ENCODE assay signal across 24 mouse cellular contexts in the genomic region with DNA sequence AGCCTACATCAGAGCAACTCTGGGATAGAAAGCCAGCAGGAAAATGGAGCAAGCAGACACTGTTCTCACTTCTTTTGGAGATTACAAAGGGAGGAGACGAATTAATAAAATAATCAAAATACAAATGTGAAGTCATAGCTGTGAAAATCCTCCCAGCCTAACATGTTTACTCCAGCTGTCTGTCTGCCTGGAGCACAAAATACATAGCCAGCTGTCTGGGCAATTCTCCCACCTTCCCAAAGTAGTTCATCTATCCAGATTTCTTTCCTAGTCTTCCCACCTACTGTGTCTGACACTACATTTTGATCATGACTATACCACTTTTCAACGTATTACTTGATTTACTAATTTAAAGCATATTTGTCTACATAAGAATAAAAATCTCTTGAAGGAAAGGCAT.
DNase-seq lines count a peak whose midpoint lies in the region; ATAC-seq and TF ChIP-seq lines count a peak whose summit lies in the region.
"Had no signal": no experiment of that assay in that cellular context is flagged by ENCODE, and none has a peak within 500 bp of the region (broad histone marks: within the 10 kb centered on the region; RNA-seq: fewer than 3 reads in every experiment).

No protein-coding gene starts in this region.

- H3K4me2 ChIP-seq in hindbrain, embryonic 16.5 days (ENCODE audit: low read length): no peak overlapping the region
- H3K4me2 ChIP-seq in hindbrain, embryonic 12.5 days (replicated peaks): no peak overlapping the region
- H3K4me2 ChIP-seq in midbrain, postnatal 0 days (ENCODE audit: low read depth, low read length, poor library complexity, severe bottlenecking): no peak overlapping the region
- H3K4me2 ChIP-seq: embryonic facial prominence, embryonic 13.5 days; kidney, embryonic 15.5 days; limb, embryonic 15.5 days; liver, embryonic 13.5 days; stomach, embryonic 15.5 days had no signal

- intact Hi-C loops in heart, adult 2 months (cut with DNase I): no loop called here

- no peaks in the 10 kb centered on the region for H3K36me3 ChIP-seq in heart, adult 2 months (ENCODE audit: control insufficient read depth, insufficient read depth, low read length)
- no peaks in the 10 kb centered on the region for H3K36me3 ChIP-seq in hindbrain, embryonic 16.5 days (ENCODE audit: control insufficient read depth, insufficient read depth, low read length)
- no peaks in the 10 kb centered on the region for H3K36me3 ChIP-seq in hindbrain, embryonic 12.5 days
- no peaks in the 10 kb centered on the region for H3K36me3 ChIP-seq in midbrain, postnatal 0 days (ENCODE audit: insufficient read depth, low read length)
- H3K36me3 ChIP-seq in midbrain, embryonic 10.5 days: no peaks in the 10 kb centered on the region
- H3K36me3 ChIP-seq: embryonic facial prominence, embryonic 13.5 days; forebrain, embryonic 10.5 days; hindbrain, embryonic 10.5 days; kidney, embryonic 15.5 days; limb, embryonic 10.5 days; limb, embryonic 15.5 days; liver, embryonic 13.5 days; stomach, embryonic 15.5 days had no signal

- H3K79me2 ChIP-seq in heart, adult 2 months (replicated peaks; ENCODE audit: control insufficient read depth, insufficient read depth, low read length): no peaks in the 10 kb centered on the region

- no peaks in the 10 kb centered on the region for H3K4me1 ChIP-seq in heart, adult 2 months (ENCODE audit: control insufficient read depth, insufficient read depth, low read length)
- no peaks in the 10 kb centered on the region for H3K4me1 ChIP-seq in hindbrain, embryonic 16.5 days (ENCODE audit: control insufficient read depth, insufficient read depth, low read depth, low read length)
- H3K4me1 ChIP-seq in hindbrain, embryonic 12.5 days: no peaks in the 10 kb centered on the region
- H3K4me1 ChIP-seq in midbrain, postnatal 0 days (ENCODE audit: insufficient read depth, low read length): no peaks in the 10 kb centered on the region
- no peaks in the 10 kb centered on the region for H3K4me1 ChIP-seq in midbrain, embryonic 10.5 days
- H3K4me1 ChIP-seq: embryonic facial prominence, embryonic 13.5 days; forebrain, embryonic 10.5 days; hindbrain, embryonic 10.5 days; kidney, embryonic 15.5 days; limb, embryonic 10.5 days; limb, embryonic 15.5 days; liver, embryonic 13.5 days; megakaryocyte, embryonic 14.5 days; stomach, embryonic 15.5 days had no signal

- TF ChIP-seq CTCF in heart, adult 2 months (IDR thresholded peaks at IDR 0.05): no peak
- TF ChIP-seq CTCF in midbrain, postnatal 0 days (IDR thresholded peaks at IDR 0.05): no peak

- H3K27ac ChIP-seq in heart, adult 2 months: no peak overlapping the region
- H3K27ac ChIP-seq in hindbrain, embryonic 16.5 days (ENCODE audit: low read depth, low read length): peak overlapping the region; percentile 31; the same call in 1 of the 2 replicates
- no peak overlapping the region for H3K27ac ChIP-seq in hindbrain, embryonic 12.5 days
- peak overlapping the region; percentile 26; the same call in 1 of the 2 replicates for H3K27ac ChIP-seq in midbrain, postnatal 0 days (ENCODE audit: low read depth, low read length)
- H3K27ac ChIP-seq in midbrain, embryonic 10.5 days (replicated peaks): no peak overlapping the region
- H3K27ac ChIP-seq: embryonic facial prominence, embryonic 13.5 days; forebrain, embryonic 10.5 days; gastrocnemius, adult 2 months; hindbrain, embryonic 10.5 days; kidney, embryonic 15.5 days; limb, embryonic 10.5 days; limb, embryonic 15.5 days; liver, embryonic 13.5 days; stomach, embryonic 15.5 days had no signal

- no peak overlapping the region for H3K4me3 ChIP-seq in heart, adult 2 months
- no peak overlapping the region for H3K4me3 ChIP-seq in hindbrain, embryonic 16.5 days (ENCODE audit: low read length)
- no peak overlapping the region for H3K4me3 ChIP-seq in hindbrain, embryonic 12.5 days
- H3K4me3 ChIP-seq in midbrain, postnatal 0 days (ENCODE audit: low read depth, low read length): no peak overlapping the region
- H3K4me3 ChIP-seq in midbrain, embryonic 10.5 days: no peak overlapping the region
- H3K4me3 ChIP-seq: embryonic facial prominence, embryonic 13.5 days; forebrain, embryonic 10.5 days; gastrocnemius, adult 2 months; hindbrain, embryonic 10.5 days; kidney, embryonic 15.5 days; limb, embryonic 10.5 days; limb, embryonic 15.5 days; liver, embryonic 13.5 days; megakaryocyte, embryonic 14.5 days; stomach, embryonic 15.5 days had no signal

- no peak overlapping the region for H3K9ac ChIP-seq in heart, adult 2 months (ENCODE audit: low read depth, low read length)
- H3K9ac ChIP-seq in hindbrain, embryonic 16.5 days (ENCODE audit: low read depth, low read length): no peak overlapping the region
- H3K9ac ChIP-seq in hindbrain, embryonic 12.5 days: no peak overlapping the region
- no peak overlapping the region for H3K9ac ChIP-seq in midbrain, postnatal 0 days (replicated peaks; ENCODE audit: low read length, poor library complexity, severe bottlenecking)
- H3K9ac ChIP-seq: embryonic facial prominence, embryonic 13.5 days; kidney, embryonic 15.5 days; limb, embryonic 15.5 days; liver, embryonic 13.5 days; stomach, embryonic 15.5 days had no signal

- DNase-seq in heart, adult 8-10 months (ENCODE audit: low spot score): peak; percentile 7
- no peak for DNase-seq in heart, adult 2 months
- DNase-seq in midbrain, postnatal 0 days (ENCODE audit: low spot score): no peak
- no peak for DNase-seq in midbrain, embryonic 10.5 days (ENCODE audit: low spot score)
- DNase-seq: adrenal gland, postnatal 36 days; B cell, adult 2 months; cerebellum, adult 8-10 months; gastrocnemius, adult 2 months; kidney, adult 18-20 months; kidney, postnatal 25 days; liver, embryonic 13.5 days; lung, adult 18-20 months; lung, postnatal 4 days had no signal

- H3K27me3 ChIP-seq in heart, adult 2 months (ENCODE audit: control insufficient read depth, insufficient read depth, low read length): no peaks in the 10 kb centered on the region
- H3K27me3 ChIP-seq in hindbrain, embryonic 16.5 days (replicated peaks; ENCODE audit: control insufficient read depth, insufficient read depth, low read length): no peaks in the 10 kb centered on the region
- H3K27me3 ChIP-seq in hindbrain, embryonic 12.5 days: no peaks in the 10 kb centered on the region
- no peaks in the 10 kb centered on the region for H3K27me3 ChIP-seq in midbrain, postnatal 0 days (ENCODE audit: insufficient read depth, low read length)
- no peaks in the 10 kb centered on the region for H3K27me3 ChIP-seq in midbrain, embryonic 10.5 days (ENCODE audit: low read depth, poor library complexity, severe bottlenecking)
- H3K27me3 ChIP-seq: embryonic facial prominence, embryonic 13.5 days; kidney, embryonic 15.5 days; limb, embryonic 15.5 days; liver, embryonic 13.5 days; megakaryocyte, embryonic 14.5 days; stomach, embryonic 15.5 days had no signal

- no peak for TF ChIP-seq EP300 in heart, adult 2 months (IDR thresholded peaks at IDR 0.05; ENCODE audit: insufficient read depth, low read depth, low read length)

- ATAC-seq in hindbrain, embryonic 16.5 days: no peak
- ATAC-seq in hindbrain, embryonic 12.5 days (ENCODE audit: low FRiP score): no peak
- no peak for ATAC-seq in midbrain, postnatal 0 days (ENCODE audit: low FRiP score)
- ATAC-seq: lung, postnatal 0 days had no signal

- TF ChIP-seq POLR2A in heart, adult 2 months (IDR thresholded peaks at IDR 0.05; ENCODE audit: insufficient read depth, low read depth, low read length): no peak

- no peaks in the 10 kb centered on the region for H3K9me3 ChIP-seq in hindbrain, embryonic 16.5 days (ENCODE audit: control insufficient read depth, low read length)
- no peaks in the 10 kb centered on the region for H3K9me3 ChIP-seq in hindbrain, embryonic 12.5 days (replicated peaks)
- H3K9me3 ChIP-seq in midbrain, postnatal 0 days (ENCODE audit: low read length): no peaks in the 10 kb centered on the region
- H3K9me3 ChIP-seq in midbrain, embryonic 10.5 days (replicated peaks): no peaks in the 10 kb centered on the region
- H3K9me3 ChIP-seq: embryonic facial prominence, embryonic 13.5 days; forebrain, embryonic 10.5 days; hindbrain, embryonic 10.5 days; kidney, embryonic 15.5 days; limb, embryonic 10.5 days; limb, embryonic 15.5 days; liver, embryonic 13.5 days; megakaryocyte, embryonic 14.5 days; stomach, embryonic 15.5 days had no signal

- 70% methylated on average over 2 of the region's 2 CpGs for WGBS in heart, adult 2 months
- 71% methylated on average over 2 of the region's 2 CpGs for WGBS in hindbrain, embryonic 16.5 days
- WGBS in hindbrain, embryonic 12.5 days: 82% methylated on average over 2 of the region's 2 CpGs
- 78% methylated on average over 2 of the region's 2 CpGs for WGBS in midbrain, postnatal 0 days
- 88% methylated on average over 2 of the region's 2 CpGs for WGBS in midbrain, embryonic 10.5 days

Comparison
In these comparisons a context has a peak if more than half of its experiments do, and no peak if none do; other contexts are left out.
1. H3K27ac ChIP-seq: peak in hindbrain, embryonic 16.5 days (single experiment) and midbrain, postnatal 0 days (single experiment); none in heart, adult 2 months (single experiment), hindbrain, embryonic 12.5 days (single experiment) and midbrain, embryonic 10.5 days (single experiment).